Mouse (Mus musculus) Patski (cell line): ENCODE measurements around the gene Socs2. TPM values are rescaled to one million over a fixed set of nuclear protein-coding genes. Genes with fewer than 3 reads are reported as not detected.
"Not testable (repeated sequence)": the region's sequence is repeated elsewhere in the genome, so short reads cannot be mapped to it uniquely, and the experiment has no call there.

Source experiments
- ATAC-seq: fragments of 100-300 bp; one replicate; pipeline ENCODE4 v1.8.0; 2021
- CTCF ChIA-PET: fragments of 350-600 bp; sonication (Branson Sonifier 250); formaldehyde crosslinking; loops from one replicate; lab custom pipeline; 2022; ENCODE audit warnings: inconsistent platforms; lab: Charles Lee
- POLR2A ChIA-PET: fragments of 350-600 bp; sonication (Branson Sonifier 250); formaldehyde crosslinking; loops from one replicate; lab custom pipeline; 2022; ENCODE audit warnings: antibody characterized with exemption, inconsistent platforms; lab: Charles Lee
- DNase-seq: peaks from one replicate; pipeline ENCODE4 v3.0.0-alpha.2; 2011; ENCODE audit warnings: low read depth, low spot score
- H3K27me3 ChIP-seq: fragments of 371-371 bp; one replicate; pipeline ENCODE4 v1.5.1; 2021
- CTCF ChIP-seq: fragments of 100-300 bp; IDR thresholded peaks from one replicate; pipeline ENCODE4 v1.5.1; 2021
- in situ Hi-C: fragments of 300-500 bp; cut with MboI; formaldehyde crosslinking; loops from 3 replicates; pipeline ENCODE4 v1.11.1; 2018; ENCODE audit warnings: low pct_unique_long_range_greater_than_20kb, mixed read lengths
- polyA plus RNA-seq: library from polyadenylated mRNA; unstranded; gene quantifications from one replicate; pipeline ENCODE4 v1.2.3, GENCODE M21; 2021

Gene Socs2
- polyA plus RNA-seq, 1 experiment from 2014 or later, result 42.7 TPM

DNA sequence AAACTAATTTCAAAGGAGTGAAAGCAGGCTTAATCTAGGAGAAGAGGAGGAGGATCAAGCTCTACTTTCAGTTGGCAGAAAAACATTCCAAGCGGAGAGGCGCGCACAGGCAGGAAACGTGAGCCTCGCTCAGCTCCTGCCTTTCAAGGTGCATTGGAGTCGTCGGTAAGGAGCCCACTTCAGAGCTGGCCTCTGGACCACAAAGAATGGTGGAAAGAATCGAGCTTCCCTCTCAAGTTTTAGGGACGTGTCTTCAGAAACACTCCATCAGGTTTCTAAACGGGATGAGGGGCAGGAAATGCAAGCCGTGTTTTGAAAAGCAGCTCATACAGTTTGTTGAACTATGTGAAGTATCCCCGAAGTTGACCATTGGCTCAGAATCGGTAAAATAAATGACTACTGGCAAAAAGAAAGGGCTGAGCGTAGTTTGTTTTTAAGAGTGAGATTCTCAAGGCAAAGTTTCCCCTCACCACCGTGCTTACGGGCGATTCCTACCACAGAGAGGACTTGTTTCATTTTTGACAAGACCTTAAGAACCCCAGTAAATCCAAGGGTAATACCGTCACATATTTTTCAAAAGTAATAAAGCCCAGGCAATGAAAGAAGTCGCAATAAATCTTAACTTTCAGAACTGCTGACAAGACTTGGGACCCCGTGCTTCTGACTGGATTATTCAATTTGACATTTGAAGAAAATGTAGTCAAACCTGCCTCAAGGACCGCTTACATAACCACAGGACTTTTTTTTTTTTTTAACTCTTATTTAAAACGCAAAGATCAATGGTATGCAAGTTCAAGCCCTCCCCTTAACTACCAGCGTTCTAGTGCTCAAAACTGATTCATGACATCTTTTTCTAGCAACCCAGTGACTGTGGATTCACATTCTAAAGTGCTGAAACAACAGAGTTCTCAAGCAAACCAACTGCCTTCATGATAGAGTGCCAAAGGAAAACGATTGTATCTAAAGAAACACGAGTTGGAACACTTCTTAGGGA is 21.9 kb downstream of the Socs2 start:
- DNase-seq (no peak), ATAC-seq (no peak)
- ChIA-PET CTCF (interaction anchor here (0.8 to 1.3 kb wide), 3 partner anchors 12 to 182 kb away, joined by 3 read pairs; no protein-coding TSS in a partner anchor), POLR2A (interaction anchor here (0.7 kb wide), 1 partner anchor 320 kb away, joined by 3 read pairs; no protein-coding TSS in a partner anchor)
- TF ChIP-seq CTCF, result no peak
- in situ Hi-C loops, result no loop called here
- H3K27me3 ChIP-seq, result no peaks in the 10 kb centered on the region

DNA sequence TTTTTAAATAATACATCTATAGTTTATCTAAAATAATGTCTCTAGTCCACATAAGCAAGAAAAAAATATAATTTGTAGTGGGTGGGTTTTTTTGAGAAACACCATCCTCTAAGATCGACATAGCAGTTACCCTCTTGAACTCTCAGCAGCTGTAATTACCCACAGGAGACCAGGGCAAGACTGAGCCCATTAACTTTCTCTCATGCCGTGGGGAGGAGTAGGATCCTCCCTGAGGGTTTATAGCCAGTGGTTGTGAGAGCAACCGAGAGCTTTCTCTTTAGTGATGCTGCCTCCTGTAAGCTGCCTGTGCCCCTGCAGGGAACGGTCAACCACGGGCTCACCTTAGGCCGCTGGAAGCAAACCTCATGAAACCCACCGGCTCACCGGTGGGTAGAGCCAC is 24.9 kb downstream of the Socs2 start:
- CTCF ChIA-PET, result no interaction called here
- H3K27me3 ChIP-seq, result no peaks in the 10 kb centered on the region
- POLR2A ChIA-PET, result no interaction called here
- ATAC-seq, result no peak
- no peak for TF ChIP-seq CTCF
- no peak for DNase-seq
- in situ Hi-C loops, result no loop called here

DNA sequence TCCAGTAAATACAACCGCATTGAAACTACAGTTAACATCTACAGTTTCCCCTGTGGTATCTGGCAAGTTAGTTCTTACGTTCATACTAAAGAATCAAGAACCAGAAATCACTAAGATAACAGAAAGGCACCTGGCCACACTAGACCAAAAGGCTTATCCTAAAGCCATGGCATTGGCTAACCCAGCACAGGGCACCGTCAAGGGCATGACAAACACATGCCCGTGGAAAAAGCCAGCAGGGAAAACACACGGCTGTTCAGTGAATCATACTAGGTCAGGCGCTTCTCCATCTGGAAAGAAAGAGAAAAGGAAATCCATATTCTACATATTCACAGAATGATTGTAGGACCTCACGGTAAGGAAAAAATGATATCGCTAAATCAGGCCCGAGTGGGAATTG is 26.1 kb downstream of the Socs2 start:
- ChIA-PET CTCF (interaction anchor here (1.8 kb wide), 1 partner anchor 10 kb away, joined by 4 read pairs; no protein-coding TSS in a partner anchor), POLR2A (no interaction called here)
- no peak for DNase-seq
- no peaks in the 10 kb centered on the region for H3K27me3 ChIP-seq
- no peak for ATAC-seq
- TF ChIP-seq CTCF, result no peak
- in situ Hi-C loops, result no loop called here

DNA sequence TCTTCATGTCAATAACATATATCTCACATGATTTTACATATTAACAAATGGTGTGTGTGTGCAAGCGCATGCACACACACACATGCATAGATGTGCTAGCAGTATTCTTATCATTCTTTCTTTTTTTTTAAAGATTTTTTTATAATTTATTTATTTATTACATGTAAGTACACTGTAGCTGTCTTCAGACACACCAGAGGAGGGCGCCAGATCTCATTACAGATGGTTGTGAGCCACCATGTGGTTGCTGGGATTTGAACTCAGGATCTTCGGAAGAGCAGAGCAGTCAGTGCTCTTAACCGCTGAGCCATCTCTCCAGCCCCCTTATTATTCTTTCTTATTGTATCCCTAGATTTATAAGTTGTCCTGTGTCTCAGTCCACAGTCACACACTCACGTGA is 27.2 kb downstream of the Socs2 start:
- POLR2A ChIA-PET, result interaction anchor here (0.7 kb wide), 1 partner anchor 133 kb away, joined by 3 read pairs; no protein-coding TSS in a partner anchor
- ATAC-seq, H3K27me3 ChIP-seq, DNase-seq, in situ Hi-C loops: not testable (repeated sequence)
- peak; percentile 42 for TF ChIP-seq CTCF
- CTCF ChIA-PET, result interaction anchor here (1.8 kb wide), 1 partner anchor 11 kb away, joined by 4 read pairs; no protein-coding TSS in a partner anchor

DNA sequence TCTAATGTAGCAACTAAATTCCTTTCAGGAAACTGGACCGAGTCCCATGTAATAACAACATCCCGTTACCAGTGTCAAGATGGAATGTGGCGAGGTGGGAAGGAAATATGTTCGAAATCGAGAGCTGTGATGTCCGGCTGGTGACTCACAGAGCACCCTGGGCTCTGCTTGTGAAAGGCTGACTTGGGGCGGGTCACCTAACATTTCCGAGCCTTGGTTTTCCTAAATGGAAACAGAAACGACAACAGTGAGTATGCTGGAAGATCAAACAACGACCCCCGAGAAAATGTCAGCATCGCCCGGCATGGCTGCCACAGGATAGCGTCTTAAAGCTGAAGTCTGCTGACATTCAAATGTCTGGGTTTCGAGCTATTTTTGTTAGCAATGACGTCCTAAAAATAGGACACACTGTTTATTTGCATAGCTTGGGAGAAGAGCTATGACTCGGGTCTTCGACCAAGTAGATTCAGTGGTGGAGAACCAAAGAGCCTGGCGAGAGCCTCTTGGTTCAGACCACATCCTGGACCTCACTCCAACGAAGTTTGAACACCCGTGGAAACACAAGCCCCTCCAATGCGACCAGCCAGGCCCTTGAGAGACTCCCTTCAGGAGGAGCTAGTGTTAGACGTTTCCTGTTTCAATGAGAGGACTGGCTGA is 28.0 kb downstream of the Socs2 start:
- TF ChIP-seq CTCF, result no peak
- H3K27me3 ChIP-seq, result no peaks in the 10 kb centered on the region
- DNase-seq, result peak; percentile 17
- peak; percentile 47 for ATAC-seq
- ChIA-PET POLR2A (interaction anchor here (0.6 kb wide), 1 partner anchor 65 kb away, joined by 3 read pairs; no protein-coding TSS in a partner anchor), CTCF (interaction anchor here (1.7 to 1.8 kb wide), 2 partner anchors 11 to 398 kb away, joined by 3 to 4 read pairs; no protein-coding TSS in a partner anchor)
- in situ Hi-C loops, result no loop called here

- in situ Hi-C loops, result no loop called here
- no peak for ATAC-seq
- no peak for TF ChIP-seq CTCF
- CTCF ChIA-PET, result interaction anchor here (1.4 kb wide), 1 partner anchor 19 kb away, joined by 4 read pairs; no protein-coding TSS in a partner anchor
- POLR2A ChIA-PET, result no interaction called here
- no peak for DNase-seq
- H3K27me3 ChIP-seq, result no peaks in the 10 kb centered on the region
Measured at GRCm38 (mm10) chr10:95386527-95386926, 30.5 kb downstream of the Socs2 start.

DNA sequence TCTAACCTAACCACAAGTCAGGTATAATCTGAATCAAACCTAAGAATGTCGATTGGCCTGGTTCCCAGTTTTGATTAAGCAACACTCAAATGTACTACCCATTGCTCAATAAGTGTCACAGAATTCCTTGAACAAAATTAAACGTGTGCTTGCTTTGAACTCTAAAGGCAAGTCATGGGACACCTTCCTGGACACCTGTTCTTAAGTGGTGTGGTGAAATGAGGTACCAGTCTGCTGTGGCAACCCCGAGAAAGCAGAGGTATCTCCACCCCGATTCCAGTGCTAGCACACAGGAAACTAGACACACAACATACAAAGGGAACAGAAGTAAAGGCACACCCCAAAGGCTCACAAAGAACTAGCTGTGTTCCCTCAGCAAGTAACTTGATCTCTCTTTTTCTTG is 31.2 kb downstream of the Socs2 start:
- no peak for TF ChIP-seq CTCF
- ATAC-seq (no peak), DNase-seq (peak; percentile 42)
- in situ Hi-C loops, result no loop called here
- POLR2A ChIA-PET, result no interaction called here
- CTCF ChIA-PET, result no interaction called here
- H3K27me3 ChIP-seq, result no peaks in the 10 kb centered on the region

- CTCF ChIA-PET, result no interaction called here
Measured at GRCm38 (mm10) chr10:95385081-95385480, 31.9 kb downstream of the Socs2 start.

GRCm38 (mm10) chr10:95384446-95384845 is 32.5 kb downstream of the Socs2 start:
- ATAC-seq, result no peak
- ChIA-PET POLR2A (no interaction called here), CTCF (no interaction called here)
- no peak for TF ChIP-seq CTCF
- DNase-seq, result no peak
- no peaks in the 10 kb centered on the region for H3K27me3 ChIP-seq
- in situ Hi-C loops, result no loop called here

More at GRCm38 (mm10) chr10:95385081-95385480, 31.9 kb downstream of the Socs2 start:
- in situ Hi-C loops, result no loop called here
- DNase-seq (no peak), ATAC-seq (no peak)
- H3K27me3 ChIP-seq, result no peaks in the 10 kb centered on the region
- no peak for TF ChIP-seq CTCF
- POLR2A ChIA-PET, result no interaction called here

GRCm38 (mm10) chr10:95373340-95373739 is 43.6 kb downstream of the Socs2 start:
- ChIA-PET POLR2A (no interaction called here), CTCF (interaction anchor here (1.0 to 1.3 kb wide), 2 partner anchors 9 to 27 kb away, joined by 3 read pairs; no protein-coding TSS in a partner anchor)
- TF ChIP-seq CTCF, result no peak
- ATAC-seq, result no peak
- no peak for DNase-seq
- no peaks in the 10 kb centered on the region for H3K27me3 ChIP-seq
- in situ Hi-C loops, result no loop called here
